In genomic region chr12:52699146-52699545, GRCm38 (mm10) we compare ENCODE assay signal across 8 mouse cellular contexts. TPM values are rescaled to one million over a fixed set of nuclear protein-coding genes. Genes with fewer than 3 reads are reported as not detected.
DNase-seq lines count a peak whose midpoint lies in the region; ATAC-seq and TF ChIP-seq lines count a peak whose summit lies in the region.

TSS of gene Akap6 (plus strand) at chr12:52699383.

- no peak for TF ChIP-seq CTCF in kidney, postnatal 0 days (IDR thresholded peaks at IDR 0.05; ENCODE audit: low read depth)
- TF ChIP-seq CTCF in hindbrain, postnatal 0 days (IDR thresholded peaks at IDR 0.05; ENCODE audit: low read depth): no peak

- no peak for ATAC-seq in kidney, postnatal 0 days (replicated peaks; ENCODE audit: low FRiP score, low read depth)
- ATAC-seq in hindbrain, postnatal 0 days: peak; percentile 90
- ATAC-seq in limb, embryonic 15.5 days (ENCODE audit: insufficient number of reproducible peaks, low FRiP score, low TSS enrichment, low read depth): no peak
- no peak for ATAC-seq in stomach, embryonic 14.5 days (ENCODE audit: insufficient number of reproducible peaks, insufficient read depth, low FRiP score, low read depth)
- no peak for ATAC-seq in megakaryocyte-erythroid progenitor cell, adult 5-6 weeks (replicated peaks; ENCODE audit: low FRiP score, low TSS enrichment, poor library complexity, severe bottlenecking)

- peak within 1 kb of the TSS; percentile 59; the same call in 1 of the 2 replicates for H3K4me2 ChIP-seq in kidney, postnatal 0 days (ENCODE audit: low read length)
- peak within 1 kb of the TSS; percentile 82 for H3K4me2 ChIP-seq in hindbrain, postnatal 0 days (ENCODE audit: low read depth, low read length)
- H3K4me2 ChIP-seq in limb, embryonic 15.5 days: peak within 1 kb of the TSS; percentile 39; the same call in 1 of the 2 replicates
- peak within 1 kb of the TSS; percentile 29; the same call in 1 of the 2 replicates for H3K4me2 ChIP-seq in stomach, embryonic 14.5 days (replicated peaks; ENCODE audit: low read depth, low read length)

- H3K9me3 ChIP-seq in kidney, postnatal 0 days (replicated peaks; ENCODE audit: low read length): no peaks in the 10 kb centered on the region
- H3K9me3 ChIP-seq in hindbrain, postnatal 0 days (ENCODE audit: low read length): no peaks in the 10 kb centered on the region
- no peaks in the 10 kb centered on the region for H3K9me3 ChIP-seq in limb, embryonic 15.5 days
- H3K9me3 ChIP-seq in stomach, embryonic 14.5 days (ENCODE audit: control insufficient read depth, low read depth, low read length): no peaks in the 10 kb centered on the region

- peaks cover 9% of the 10 kb centered on the region; the same call in 1 of the 2 replicates for H3K4me1 ChIP-seq in kidney, postnatal 0 days (replicated peaks; ENCODE audit: insufficient read depth, low read length)
- peaks cover 24% of the 10 kb centered on the region for H3K4me1 ChIP-seq in hindbrain, postnatal 0 days (ENCODE audit: insufficient read depth, low read length)
- H3K4me1 ChIP-seq in limb, embryonic 15.5 days: peaks cover 28% of the 10 kb centered on the region
- H3K4me1 ChIP-seq in stomach, embryonic 14.5 days (ENCODE audit: control insufficient read depth, insufficient read depth, low read length): peaks cover 2% of the 10 kb centered on the region; the same call in 1 of the 2 replicates

- H3K4me3 ChIP-seq in kidney, postnatal 0 days (replicated peaks; ENCODE audit: low read depth, low read length): no peak within 1 kb of the TSS
- peak within 1 kb of the TSS; percentile 63 for H3K4me3 ChIP-seq in hindbrain, postnatal 0 days (ENCODE audit: low read length)
- H3K4me3 ChIP-seq in limb, embryonic 15.5 days: no peak within 1 kb of the TSS
- no peak within 1 kb of the TSS for H3K4me3 ChIP-seq in stomach, embryonic 14.5 days (ENCODE audit: low read depth, low read length)

- no peak within 1 kb of the TSS for H3K27ac ChIP-seq in kidney, postnatal 0 days
- H3K27ac ChIP-seq in hindbrain, postnatal 0 days: peak within 1 kb of the TSS; percentile 83
- H3K27ac ChIP-seq in limb, embryonic 15.5 days: no peak within 1 kb of the TSS
- H3K27ac ChIP-seq in stomach, embryonic 14.5 days (ENCODE audit: low read length): peak within 1 kb of the TSS; percentile 48; the same call in 1 of the 2 replicates

- no peaks in the 10 kb centered on the region for H3K36me3 ChIP-seq in kidney, postnatal 0 days (ENCODE audit: insufficient read depth, low read length)
- no peaks in the 10 kb centered on the region for H3K36me3 ChIP-seq in hindbrain, postnatal 0 days (ENCODE audit: insufficient read depth, low read length)
- H3K36me3 ChIP-seq in limb, embryonic 15.5 days: no peaks in the 10 kb centered on the region
- H3K36me3 ChIP-seq in stomach, embryonic 14.5 days (ENCODE audit: control insufficient read depth, insufficient read depth, low read length): no peaks in the 10 kb centered on the region

- no peak for DNase-seq in kidney, postnatal 0 days (ENCODE audit: low spot score)
- no peak for DNase-seq in kidney, postnatal 36 days
- peak; percentile 90 to 92 for DNase-seq in frontal cortex, adult 2 months (ENCODE audit: extremely low spot score in 1 of 2, low spot score in 1 of 2)
- DNase-seq in hindbrain, postnatal 0 days (ENCODE audit: low spot score): peak; percentile 97
- no peak for DNase-seq in lung, postnatal 10 days

- WGBS in kidney, postnatal 0 days: 55% methylated on average over 6 of the region's 6 CpGs
- 13% methylated on average over 6 of the region's 6 CpGs for WGBS in hindbrain, postnatal 0 days
- 40% methylated on average over 6 of the region's 6 CpGs for WGBS in limb, embryonic 15.5 days
- 62% methylated on average over 6 of the region's 6 CpGs for WGBS in stomach, embryonic 14.5 days

- H3K9ac ChIP-seq in kidney, postnatal 0 days (ENCODE audit: low read depth, low read length): no peak within 1 kb of the TSS
- H3K9ac ChIP-seq in hindbrain, postnatal 0 days (replicated peaks; ENCODE audit: low read length): peak within 1 kb of the TSS; percentile 71
- no peak within 1 kb of the TSS for H3K9ac ChIP-seq in limb, embryonic 15.5 days
- H3K9ac ChIP-seq in stomach, embryonic 14.5 days (replicated peaks; ENCODE audit: low read depth, low read length): no peak within 1 kb of the TSS

- H3K27me3 ChIP-seq in kidney, postnatal 0 days (ENCODE audit: insufficient read depth, low read length): no peaks in the 10 kb centered on the region
- H3K27me3 ChIP-seq in hindbrain, postnatal 0 days (ENCODE audit: insufficient read depth, low read length): no peaks in the 10 kb centered on the region
- H3K27me3 ChIP-seq in limb, embryonic 15.5 days: no peaks in the 10 kb centered on the region
- H3K27me3 ChIP-seq in stomach, embryonic 14.5 days (ENCODE audit: control insufficient read depth, insufficient read depth, low read length): no peaks in the 10 kb centered on the region

RNA-seq across cellular contexts. Expression of gene Akap6, which starts in this region (rescaled TPM):
- polyA plus RNA-seq in kidney, postnatal 0 days (2015; fragmentation: Nextera tagmentation; extraction: Ambion mirVana): 0.11 and 0.15 TPM in 2 replicates
- polyA plus RNA-seq in frontal cortex, adult 2 months (2012; rRNA removed): 29.3 and 31.2 TPM in 2 replicates
- total RNA-seq in hindbrain, postnatal 0 days (2014; rRNA removed): 77.3 and 87.2 TPM in 2 replicates
- polyA plus RNA-seq in hindbrain, postnatal 0 days (2015; fragmentation: Nextera tagmentation; extraction: Ambion mirVana): 19.9 and 21.3 TPM in 2 replicates
- polyA plus RNA-seq in limb, embryonic 15.5 days (2015; fragmentation: Nextera tagmentation; extraction: Ambion mirVana): 1.3 and 2.3 TPM in 2 replicates
- polyA plus RNA-seq in stomach, embryonic 14.5 days (2014; fragmentation: Nextera tagmentation; extraction: Ambion mirVana): 2.7 and 3.2 TPM in 2 replicates
- 0.13 TPM in 1 of 2 replicates, not detected in the other for total RNA-seq in megakaryocyte-erythroid progenitor cell, adult 5-6 weeks (2014; fragmentation: Nextera tagmentation)
- 0.15 and 0.52 TPM in 2 replicates for total RNA-seq in megakaryocyte-erythroid progenitor cell, adult 5-6 weeks (2017)

Comparison
In these comparisons a context has a peak if more than half of its experiments do, and no peak if none do; other contexts are left out.
1. RNA of gene Akap6 (total RNA-seq): 77.3 to 87.2 TPM in hindbrain, postnatal 0 days; 0.13 to 0.52 TPM in megakaryocyte-erythroid progenitor cell, adult 5-6 weeks; every median in the first group is over 10 times any median in the second.
2. DNase-seq: peak in frontal cortex, adult 2 months (2 of 2) and hindbrain, postnatal 0 days (single experiment); none in kidney, postnatal 0 days (single experiment), kidney, postnatal 36 days (0 of 2) and lung, postnatal 10 days (single experiment).
3. H3K27ac ChIP-seq: peak in hindbrain, postnatal 0 days (single experiment) and stomach, embryonic 14.5 days (single experiment); none in kidney, postnatal 0 days (single experiment) and limb, embryonic 15.5 days (single experiment).
4. H3K4me2 ChIP-seq: peak in every context shown above with its lines; median percentile 82 in hindbrain, postnatal 0 days; 59 in kidney, postnatal 0 days; 39 in limb, embryonic 15.5 days; 29 in stomach, embryonic 14.5 days.